Mouse (Mus musculus): ENCODE measurements at regions not wholly inside any gene's neighbourhood (a gene's known extent, or its start where the extent isn't known, plus 50 kb on each side); places are given as distances from the start of the nearest gene placed in this dataset.

DNA sequence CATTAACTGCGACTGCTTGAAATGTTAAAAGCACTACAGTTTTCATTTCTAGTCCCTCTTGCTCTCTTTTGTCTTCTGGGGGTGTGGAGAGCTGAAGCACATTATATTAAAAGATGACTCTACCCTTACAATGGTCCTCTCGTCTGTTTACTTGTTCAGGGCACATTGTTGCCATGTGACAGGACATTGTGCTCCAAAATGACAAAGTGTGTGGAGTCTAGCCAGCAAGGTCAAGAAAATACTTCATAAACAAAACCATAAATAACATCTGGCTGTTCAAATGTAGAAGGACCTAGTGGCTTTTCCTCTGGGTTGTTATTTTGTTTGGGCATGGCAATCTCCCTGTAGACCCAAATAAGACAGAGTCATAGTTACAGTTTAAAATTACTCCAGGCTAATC lies 95.1 kb upstream of the Prep start:
- Histone ChIP-seq H3K36me3 (ENCODE audit: control insufficient read depth, insufficient read depth, low read length) (no peaks in the 10 kb centered on the region), H3K27me3 (replicated peaks; ENCODE audit: control insufficient read depth, insufficient read depth, low read length) (no peaks in the 10 kb centered on the region), H3K4me2 (ENCODE audit: low read length) (no peak overlapping the region), H3K4me1 (ENCODE audit: control insufficient read depth, insufficient read depth, low read depth, low read length) (no peaks in the 10 kb centered on the region), H3K9me3 (ENCODE audit: control insufficient read depth, low read length) (no peaks in the 10 kb centered on the region), H3K9ac (ENCODE audit: low read depth, low read length) (no peak overlapping the region), H3K4me3 (ENCODE audit: low read length) (no peak overlapping the region), H3K27ac (ENCODE audit: low read depth, low read length) (no peak overlapping the region)
- no peak for ATAC-seq
- 66% methylated on average over 2 of the region's 2 CpGs for WGBS

DNA sequence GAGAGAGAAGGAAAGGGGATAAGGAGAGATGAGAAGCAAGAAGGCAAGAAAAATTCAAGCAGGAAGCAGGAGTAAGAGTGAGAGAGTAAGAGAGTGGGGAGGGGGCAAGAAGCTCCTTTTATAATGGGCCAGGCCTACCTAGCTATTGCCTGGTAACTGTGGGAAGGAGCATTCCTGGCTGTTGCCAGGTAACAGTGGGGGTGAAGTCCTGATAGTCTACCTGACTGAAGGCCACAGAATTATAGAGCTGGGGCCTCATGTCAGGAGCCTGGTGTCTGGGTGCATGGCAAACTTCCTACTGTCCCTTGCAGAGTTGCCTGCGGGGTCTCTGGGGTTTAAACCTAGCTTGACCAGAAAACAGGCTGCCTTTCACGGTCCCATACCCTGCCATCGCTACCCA lies 107.0 kb upstream of the Prep start:
- WGBS: 86% methylated on average over 3 of the region's 3 CpGs
- H3K9me3 ChIP-seq (ENCODE audit: control insufficient read depth, low read length): no peaks in the 10 kb centered on the region

DNA sequence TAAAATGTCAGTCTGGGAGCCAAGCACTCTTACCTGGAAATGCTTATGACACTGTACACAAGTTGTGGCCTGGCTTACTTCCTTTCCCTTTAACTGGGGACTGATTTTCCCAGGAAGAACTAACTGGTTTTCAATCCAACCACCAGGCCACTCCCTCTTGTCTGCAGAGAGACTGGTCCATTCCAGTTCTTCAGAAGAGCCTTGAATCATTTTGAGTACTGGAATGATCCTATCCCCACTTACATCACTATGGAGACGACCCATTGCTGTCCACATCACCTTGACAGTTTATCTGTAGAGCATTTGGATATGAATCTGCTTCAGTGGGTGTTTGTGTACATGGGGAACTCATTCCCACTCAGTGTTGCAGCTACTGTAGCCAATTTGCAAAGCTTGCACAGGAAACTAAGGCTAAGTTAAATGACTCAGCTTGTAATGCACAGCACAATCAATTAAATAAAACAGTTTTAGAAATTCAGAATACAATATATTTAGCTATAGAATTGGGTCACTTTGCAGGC lies 121.7 kb upstream of the Prep start:
- Histone ChIP-seq H3K4me1 (ENCODE audit: control insufficient read depth, insufficient read depth, low read depth, low read length) (no peaks in the 10 kb centered on the region), H3K27me3 (replicated peaks; ENCODE audit: control insufficient read depth, insufficient read depth, low read length) (no peaks in the 10 kb centered on the region), H3K27ac (ENCODE audit: low read depth, low read length) (no peak overlapping the region), H3K4me3 (ENCODE audit: low read length) (no peak overlapping the region), H3K36me3 (ENCODE audit: control insufficient read depth, insufficient read depth, low read length) (no peaks in the 10 kb centered on the region), H3K9me3 (ENCODE audit: control insufficient read depth, low read length) (no peaks in the 10 kb centered on the region), H3K4me2 (ENCODE audit: low read length) (no peak overlapping the region), H3K9ac (ENCODE audit: low read depth, low read length) (no peak overlapping the region)
- 63% methylated on average over 1 of the region's 1 CpGs for WGBS
- no peak for ATAC-seq

More for the DNA sequence above, 107.0 kb upstream of the Prep start:
- no peak overlapping the region for H3K27ac ChIP-seq (ENCODE audit: low read depth, low read length)
- no peaks in the 10 kb centered on the region for H3K36me3 ChIP-seq (ENCODE audit: control insufficient read depth, insufficient read depth, low read length)
- H3K4me1 ChIP-seq (ENCODE audit: control insufficient read depth, insufficient read depth, low read depth, low read length): no peaks in the 10 kb centered on the region
- no peak overlapping the region for H3K9ac ChIP-seq (ENCODE audit: low read depth, low read length)
- no peak for ATAC-seq
- H3K4me3 ChIP-seq (ENCODE audit: low read length): no peak overlapping the region
- H3K27me3 ChIP-seq (replicated peaks; ENCODE audit: control insufficient read depth, insufficient read depth, low read length): no peaks in the 10 kb centered on the region
- no peak overlapping the region for H3K4me2 ChIP-seq (ENCODE audit: low read length)

DNA sequence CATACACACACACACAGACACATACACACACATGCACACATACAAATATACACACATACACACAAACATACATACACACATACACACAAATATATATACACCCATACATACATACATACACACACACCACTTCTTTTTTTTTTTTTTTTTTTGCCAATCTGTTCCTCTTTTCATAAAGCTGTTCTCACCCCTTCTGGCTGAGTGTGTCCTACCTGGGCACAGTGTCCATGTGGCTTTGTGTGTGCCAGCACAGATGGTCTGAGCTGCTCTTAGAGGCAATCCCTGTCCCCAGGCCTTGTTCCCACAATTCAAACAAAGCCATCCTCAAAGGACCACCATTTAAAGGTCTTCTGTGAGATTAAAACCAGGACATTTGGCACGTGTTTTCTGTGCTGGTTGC lies 127.6 kb upstream of the Prep start:
- no peak overlapping the region for H3K27ac ChIP-seq (ENCODE audit: low read depth, low read length)
- no peak overlapping the region for H3K9ac ChIP-seq (ENCODE audit: low read depth, low read length)
- H3K4me2 ChIP-seq (ENCODE audit: low read length): no peak overlapping the region
- WGBS: 40% methylated on average over 1 of the region's 1 CpGs
- H3K4me1 ChIP-seq (ENCODE audit: control insufficient read depth, insufficient read depth, low read depth, low read length): no peaks in the 10 kb centered on the region
- no peak for ATAC-seq
- no peaks in the 10 kb centered on the region for H3K27me3 ChIP-seq (replicated peaks; ENCODE audit: control insufficient read depth, insufficient read depth, low read length)
- no peaks in the 10 kb centered on the region for H3K9me3 ChIP-seq (ENCODE audit: control insufficient read depth, low read length)
- no peaks in the 10 kb centered on the region for H3K36me3 ChIP-seq (ENCODE audit: control insufficient read depth, insufficient read depth, low read length)
- no peak overlapping the region for H3K4me3 ChIP-seq (ENCODE audit: low read length)

DNA sequence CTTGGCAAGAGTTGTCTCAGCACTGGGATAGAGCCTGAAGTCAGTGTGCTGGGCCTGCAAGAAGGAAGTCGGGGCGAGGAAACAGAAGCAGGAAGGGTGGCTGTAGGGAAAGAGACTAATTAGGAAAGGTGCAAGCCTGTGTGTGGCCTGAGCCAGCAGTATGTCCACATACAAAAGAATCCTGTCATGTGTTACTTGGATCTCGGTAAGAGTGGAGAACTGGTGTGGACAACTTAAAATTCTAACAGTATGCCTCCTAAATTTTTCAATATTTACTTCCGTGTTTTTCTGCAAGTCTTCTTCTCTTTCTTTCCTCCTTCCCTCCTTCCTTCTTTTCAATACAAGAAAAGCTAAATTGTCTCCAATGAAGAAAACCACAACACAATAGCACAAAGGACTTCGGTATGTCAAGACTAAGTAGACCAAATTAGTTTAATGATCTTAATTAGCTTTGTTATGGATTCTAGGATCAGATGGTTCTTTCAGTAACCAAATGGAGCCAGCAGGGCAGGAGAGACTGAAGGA lies 130.0 kb upstream of the Prep start:
- no peaks in the 10 kb centered on the region for H3K27me3 ChIP-seq (replicated peaks; ENCODE audit: control insufficient read depth, insufficient read depth, low read length)
- H3K4me3 ChIP-seq (ENCODE audit: low read length): no peak overlapping the region
- 90% methylated on average over 5 of the region's 5 CpGs for WGBS
- no peaks in the 10 kb centered on the region for H3K4me1 ChIP-seq (ENCODE audit: control insufficient read depth, insufficient read depth, low read depth, low read length)
- no peak overlapping the region for H3K4me2 ChIP-seq (ENCODE audit: low read length)
- H3K27ac ChIP-seq (ENCODE audit: low read depth, low read length): no peak overlapping the region
- H3K36me3 ChIP-seq (ENCODE audit: control insufficient read depth, insufficient read depth, low read length): no peaks in the 10 kb centered on the region
- ATAC-seq: no peak
- H3K9ac ChIP-seq (ENCODE audit: low read depth, low read length): no peak overlapping the region
- H3K9me3 ChIP-seq (ENCODE audit: control insufficient read depth, low read length): no peaks in the 10 kb centered on the region

DNA sequence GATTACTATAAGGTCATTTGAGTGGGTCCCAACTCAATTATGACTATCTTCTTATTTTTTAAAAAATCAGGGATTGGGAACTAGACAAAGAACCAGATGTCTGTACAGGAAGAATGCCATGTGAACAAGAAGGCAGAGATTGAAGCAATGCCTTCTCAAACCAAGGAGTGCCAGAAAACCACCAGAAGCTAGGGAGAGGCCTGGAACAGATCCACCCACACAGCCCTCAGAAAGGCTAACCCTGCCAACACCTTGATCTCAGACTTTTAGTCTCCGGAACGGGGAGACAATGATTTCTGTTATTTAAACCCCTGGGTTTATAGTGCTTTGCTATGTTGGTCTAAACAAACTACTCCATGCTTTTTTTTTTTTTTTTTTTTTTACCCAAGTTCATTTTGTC lies 136.2 kb upstream of the Prep start:
- H3K9ac ChIP-seq (ENCODE audit: low read depth, low read length): no peak overlapping the region
- H3K4me2 ChIP-seq (ENCODE audit: low read length): no peak overlapping the region
- 81% methylated on average over 2 of the region's 2 CpGs for WGBS
- H3K4me1 ChIP-seq (ENCODE audit: control insufficient read depth, insufficient read depth, low read depth, low read length): no peaks in the 10 kb centered on the region
- H3K4me3 ChIP-seq (ENCODE audit: low read length): no peak overlapping the region
- H3K9me3 ChIP-seq (ENCODE audit: control insufficient read depth, low read length): no peaks in the 10 kb centered on the region
- ATAC-seq: no peak
- H3K36me3 ChIP-seq (ENCODE audit: control insufficient read depth, insufficient read depth, low read length): no peaks in the 10 kb centered on the region
- H3K27me3 ChIP-seq (replicated peaks; ENCODE audit: control insufficient read depth, insufficient read depth, low read length): no peaks in the 10 kb centered on the region
- no peak overlapping the region for H3K27ac ChIP-seq (ENCODE audit: low read depth, low read length)

DNA sequence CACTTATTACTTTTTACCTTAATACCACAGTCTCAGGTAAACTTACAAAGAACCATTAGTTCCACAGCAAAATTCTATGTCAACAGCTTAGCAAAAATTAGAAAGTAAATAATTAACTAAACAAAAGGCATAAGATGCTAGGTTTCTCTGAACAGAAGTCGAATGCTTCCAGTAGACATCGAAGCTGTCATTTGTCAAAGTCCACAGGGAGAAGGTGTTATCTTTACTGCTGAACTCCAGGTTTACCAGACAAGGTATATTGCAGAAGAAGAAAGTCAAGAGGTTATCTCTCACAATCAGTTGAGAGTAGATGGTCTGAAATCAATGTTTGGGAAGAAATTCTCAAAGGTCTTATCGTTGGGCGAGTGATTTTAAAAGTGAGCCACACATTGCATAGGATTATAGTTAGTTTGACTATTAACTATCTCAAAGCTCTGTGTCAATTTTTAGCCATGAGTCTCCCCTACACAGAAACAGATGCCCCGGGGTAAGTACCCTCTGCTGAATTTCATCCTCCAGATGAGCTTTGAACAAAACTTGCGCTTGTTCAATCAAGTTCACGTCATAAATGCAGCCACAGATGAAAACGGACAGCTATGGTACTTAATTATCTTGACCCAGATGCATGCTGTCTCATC lies 153.1 kb upstream of the Prep start:
- Histone ChIP-seq H3K4me2 (ENCODE audit: low read length) (no peak overlapping the region), H3K27ac (ENCODE audit: low read depth, low read length) (no peak overlapping the region), H3K9ac (ENCODE audit: low read depth, low read length) (no peak overlapping the region), H3K4me1 (ENCODE audit: control insufficient read depth, insufficient read depth, low read depth, low read length) (no peaks in the 10 kb centered on the region), H3K4me3 (ENCODE audit: low read length) (no peak overlapping the region), H3K27me3 (replicated peaks; ENCODE audit: control insufficient read depth, insufficient read depth, low read length) (no peaks in the 10 kb centered on the region), H3K9me3 (ENCODE audit: control insufficient read depth, low read length) (no peaks in the 10 kb centered on the region), H3K36me3 (ENCODE audit: control insufficient read depth, insufficient read depth, low read length) (no peaks in the 10 kb centered on the region)
- 92% methylated on average over 8 of the region's 8 CpGs for WGBS
- no peak for ATAC-seq

DNA sequence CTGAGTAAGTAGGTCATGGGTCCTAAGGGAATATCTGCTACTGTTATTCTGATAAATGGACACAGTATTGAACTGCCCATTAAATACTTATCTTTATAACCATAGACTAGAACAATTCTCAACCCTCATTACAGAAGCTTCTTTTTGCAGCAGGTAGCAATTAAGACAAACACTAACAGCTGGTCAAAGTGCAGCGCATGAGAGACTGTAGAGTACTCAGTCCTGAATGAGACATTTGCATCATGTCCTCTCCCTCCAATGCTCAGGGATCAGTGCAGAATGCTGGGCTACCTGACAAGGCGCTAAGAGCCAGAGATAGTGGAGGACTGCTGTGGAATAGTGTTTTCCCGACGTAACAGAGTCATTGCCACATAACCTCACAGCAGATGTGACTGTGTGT lies 162.5 kb upstream of the Prep start:
- H3K4me3 ChIP-seq (ENCODE audit: low read length): no peak overlapping the region
- ATAC-seq: no peak
- H3K27me3 ChIP-seq (replicated peaks; ENCODE audit: control insufficient read depth, insufficient read depth, low read length): no peaks in the 10 kb centered on the region
- H3K4me1 ChIP-seq (ENCODE audit: control insufficient read depth, insufficient read depth, low read depth, low read length): no peaks in the 10 kb centered on the region
- no peaks in the 10 kb centered on the region for H3K36me3 ChIP-seq (ENCODE audit: control insufficient read depth, insufficient read depth, low read length)
- no peak overlapping the region for H3K4me2 ChIP-seq (ENCODE audit: low read length)
- H3K9me3 ChIP-seq (ENCODE audit: control insufficient read depth, low read length): no peaks in the 10 kb centered on the region
- 97% methylated on average over 4 of the region's 4 CpGs for WGBS
- H3K9ac ChIP-seq (ENCODE audit: low read depth, low read length): no peak overlapping the region
- no peak overlapping the region for H3K27ac ChIP-seq (ENCODE audit: low read depth, low read length)

DNA sequence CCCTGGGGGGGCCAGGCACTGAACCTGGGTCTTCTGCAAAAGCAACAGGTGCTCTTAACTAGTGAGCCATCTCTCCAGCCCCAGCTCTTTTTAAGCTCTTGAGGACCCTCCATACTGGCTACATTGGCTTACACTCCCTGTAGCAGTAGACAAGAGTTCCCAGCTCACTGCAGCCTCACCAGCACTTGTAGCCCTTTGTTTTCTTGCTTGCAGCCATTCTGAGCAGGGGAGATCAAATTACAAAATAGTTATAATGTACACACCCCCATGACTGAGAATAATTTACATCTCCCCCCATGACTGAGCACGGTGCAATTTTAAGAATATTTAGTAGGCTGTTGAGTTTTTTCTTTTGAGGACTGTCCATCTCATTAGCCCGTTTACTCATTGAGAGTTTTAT lies 165.8 kb upstream of the Prep start:
- 72% methylated on average over 2 of the region's 2 CpGs for WGBS
- no peak for ATAC-seq
- H3K27me3 ChIP-seq (replicated peaks; ENCODE audit: control insufficient read depth, insufficient read depth, low read length): no peaks in the 10 kb centered on the region

More for the DNA sequence above, 165.8 kb upstream of the Prep start:
- Histone ChIP-seq H3K36me3 (ENCODE audit: control insufficient read depth, insufficient read depth, low read length) (no peaks in the 10 kb centered on the region), H3K9me3 (ENCODE audit: control insufficient read depth, low read length) (no peaks in the 10 kb centered on the region), H3K4me3 (ENCODE audit: low read length) (no peak overlapping the region), H3K4me2 (ENCODE audit: low read length) (no peak overlapping the region), H3K27ac (ENCODE audit: low read depth, low read length) (no peak overlapping the region), H3K9ac (ENCODE audit: low read depth, low read length) (no peak overlapping the region), H3K4me1 (ENCODE audit: control insufficient read depth, insufficient read depth, low read depth, low read length) (no peaks in the 10 kb centered on the region)
